ENCODE assay signal across 9 mouse cellular contexts in the genomic region with DNA sequence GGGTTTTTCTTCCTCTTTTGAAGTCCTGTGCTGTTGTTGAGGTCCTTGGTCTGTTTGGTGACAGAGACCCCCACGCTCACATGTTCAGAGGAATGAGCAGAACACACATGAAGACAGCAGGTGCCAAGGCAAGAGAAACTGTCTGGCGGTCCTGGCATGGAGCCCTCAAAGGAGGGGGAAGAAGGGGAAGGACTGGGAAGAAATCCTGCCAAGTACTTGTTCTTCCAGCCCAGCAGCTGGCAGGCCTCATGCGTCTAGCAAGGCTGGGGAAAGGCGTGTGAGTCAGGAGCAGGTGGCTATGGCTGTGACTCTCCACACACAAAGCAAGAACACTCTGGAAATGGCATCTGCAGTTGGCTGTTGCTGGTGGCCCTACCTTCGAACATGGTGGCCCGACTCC. TPM values are rescaled to one million over a fixed set of nuclear protein-coding genes. Genes with fewer than 3 reads are reported as not detected.
DNase-seq lines count a peak whose midpoint lies in the region; ATAC-seq and TF ChIP-seq lines count a peak whose summit lies in the region.
"Had no signal": no experiment of that assay in that cellular context is flagged by ENCODE, and none has a peak within 500 bp of the region (broad histone marks: within the 10 kb centered on the region; RNA-seq: fewer than 3 reads in every experiment).

No protein-coding gene starts in this region.

- H3K27me3 ChIP-seq in kidney, embryonic 15.5 days = no peaks in the 10 kb centered on the region
- no peaks in the 10 kb centered on the region for H3K27me3 ChIP-seq in forebrain, embryonic 15.5 days
- no peaks in the 10 kb centered on the region for H3K27me3 ChIP-seq in thymus, adult 2 months (ENCODE audit: control insufficient read depth, insufficient read depth, low read length)
- H3K27me3 ChIP-seq: heart, embryonic 13.5 days had no signal

- no peak for TF ChIP-seq POLR2A in thymus, adult 2 months (IDR thresholded peaks at IDR 0.05; ENCODE audit: control insufficient read depth, extremely low read depth, insufficient read depth, low read length, poor library complexity)

- H3K4me3 ChIP-seq in kidney, embryonic 15.5 days (replicated peaks) = no peak overlapping the region
- no peak overlapping the region for H3K4me3 ChIP-seq in forebrain, embryonic 15.5 days
- H3K4me3 ChIP-seq in thymus, adult 2 months (ENCODE audit: control insufficient read depth, insufficient read depth, low read length) = no peak overlapping the region
- H3K4me3 ChIP-seq: heart, embryonic 13.5 days had no signal

- no peak overlapping the region for H3K4me2 ChIP-seq in kidney, embryonic 15.5 days
- H3K4me2 ChIP-seq in forebrain, embryonic 15.5 days (replicated peaks) = no peak overlapping the region
- H3K4me2 ChIP-seq: heart, embryonic 13.5 days had no signal

- ATAC-seq in kidney, embryonic 15.5 days (replicated peaks; ENCODE audit: low FRiP score) = no peak
- peak; percentile 91 for ATAC-seq in forebrain, embryonic 15.5 days (replicated peaks)

- DNase-seq in kidney, postnatal 4 days = peak; percentile 64 to 74
- peak; percentile 76 for DNase-seq in heart, postnatal 4 days
- peak; percentile 79 for DNase-seq in lung, postnatal 10 days
- no peak for DNase-seq in embryo, embryonic 10 days (ENCODE audit: low spot score)
- DNase-seq in thymus, adult 2 months = no peak
- no peak for DNase-seq in kidney, adult 18-20 months

- H3K9ac ChIP-seq in kidney, embryonic 15.5 days = no peak overlapping the region
- H3K9ac ChIP-seq in forebrain, embryonic 15.5 days (replicated peaks) = no peak overlapping the region
- H3K9ac ChIP-seq: heart, embryonic 13.5 days had no signal

- no peaks in the 10 kb centered on the region for H3K36me3 ChIP-seq in kidney, embryonic 15.5 days
- H3K36me3 ChIP-seq in forebrain, embryonic 15.5 days = no peaks in the 10 kb centered on the region
- H3K36me3 ChIP-seq in thymus, adult 2 months (ENCODE audit: control insufficient read depth, insufficient read depth, low read length) = no peaks in the 10 kb centered on the region
- H3K36me3 ChIP-seq: heart, embryonic 13.5 days had no signal

- TF ChIP-seq CTCF in thymus, adult 2 months (IDR thresholded peaks at IDR 0.05; ENCODE audit: borderline replicate concordance, control insufficient read depth, extremely low read depth, insufficient read depth, low read length, poor library complexity) = no peak

- WGBS in kidney, embryonic 15.5 days = 68% methylated on average over 6 of the region's 6 CpGs
- WGBS in forebrain, embryonic 15.5 days = 39% methylated on average over 6 of the region's 6 CpGs
- 43% methylated on average over 6 of the region's 6 CpGs for WGBS in thymus, adult 2 months

- no peaks in the 10 kb centered on the region for H3K4me1 ChIP-seq in kidney, embryonic 15.5 days
- H3K4me1 ChIP-seq in forebrain, embryonic 15.5 days = peaks cover 10% of the 10 kb centered on the region
- 0 out of 2 replicates have a peak, but pooled peaks cover 3% of the 10 kb centered on the region for H3K4me1 ChIP-seq in thymus, adult 2 months (replicated peaks; ENCODE audit: control insufficient read depth, insufficient read depth, low read length)
- H3K4me1 ChIP-seq: heart, embryonic 13.5 days had no signal

- no peaks in the 10 kb centered on the region for H3K9me3 ChIP-seq in kidney, embryonic 15.5 days (replicated peaks)
- no peaks in the 10 kb centered on the region for H3K9me3 ChIP-seq in forebrain, embryonic 15.5 days
- H3K9me3 ChIP-seq: heart, embryonic 13.5 days had no signal

- H3K27ac ChIP-seq in kidney, embryonic 15.5 days = no peak overlapping the region
- peak overlapping the region; percentile 29; the same call in 1 of the 2 replicates for H3K27ac ChIP-seq in forebrain, embryonic 15.5 days (replicated peaks)
- no peak overlapping the region for H3K27ac ChIP-seq in thymus, adult 2 months (ENCODE audit: control insufficient read depth, insufficient read depth, low read length)
- H3K27ac ChIP-seq: heart, embryonic 13.5 days had no signal

RNA-seq across cellular contexts. Expression of a gene that starts 12.3 kb away (rescaled TPM):
- polyA plus RNA-seq in kidney, embryonic 15.5 days (2015; fragmentation: Nextera tagmentation; extraction: Ambion mirVana) = 1.2 TPM in 2 replicates
- polyA plus RNA-seq in forebrain, embryonic 15.5 days (2015; fragmentation: Nextera tagmentation; extraction: Ambion mirVana) = 0.80 and 0.91 TPM in 2 replicates
- under 1 TPM in 1 of 2 experiments, not detected in 1; 0.27 TPM for total RNA-seq in heart, postnatal 4 days (2021)
- 0.69 and 1.0 TPM in 2 replicates for polyA plus RNA-seq in thymus, adult 2 months (2012; rRNA removed)

RNA-seq across cellular contexts. Expression of a gene that starts 13.7 kb away (rescaled TPM):
- polyA plus RNA-seq in kidney, embryonic 15.5 days (2015; fragmentation: Nextera tagmentation; extraction: Ambion mirVana) = 4.6 and 7.4 TPM in 2 replicates
- 3.5 and 3.7 TPM in 2 replicates for polyA plus RNA-seq in forebrain, embryonic 15.5 days (2015; fragmentation: Nextera tagmentation; extraction: Ambion mirVana)
- total RNA-seq in heart, postnatal 4 days (2021) = 1 to 10 TPM; 1.6 to 1.9 TPM
- 3.6 and 3.7 TPM in 2 replicates for polyA plus RNA-seq in thymus, adult 2 months (2012; rRNA removed)

RNA-seq across cellular contexts. Expression of a gene that starts 29.1 kb away (rescaled TPM):
- 16.3 and 20.1 TPM in 2 replicates for polyA plus RNA-seq in kidney, embryonic 15.5 days (2015; fragmentation: Nextera tagmentation; extraction: Ambion mirVana)
- polyA plus RNA-seq in forebrain, embryonic 15.5 days (2015; fragmentation: Nextera tagmentation; extraction: Ambion mirVana) = 19.2 and 19.8 TPM in 2 replicates
- total RNA-seq in heart, postnatal 4 days (2021) = 1 to 10 TPM; 3.2 to 4.5 TPM
- polyA plus RNA-seq in thymus, adult 2 months (2012; rRNA removed) = 40.5 and 42.1 TPM in 2 replicates

RNA-seq across cellular contexts. Expression of a gene that starts 29.2 kb away (rescaled TPM):
- 116 and 120 TPM in 2 replicates for polyA plus RNA-seq in kidney, embryonic 15.5 days (2015; fragmentation: Nextera tagmentation; extraction: Ambion mirVana)
- polyA plus RNA-seq in forebrain, embryonic 15.5 days (2015; fragmentation: Nextera tagmentation; extraction: Ambion mirVana) = 86.4 and 96.1 TPM in 2 replicates
- 10 to 100 TPM; 15.6 to 16.7 TPM for total RNA-seq in heart, postnatal 4 days (2021)
- polyA plus RNA-seq in thymus, adult 2 months (2012; rRNA removed) = 24.7 and 32.9 TPM in 2 replicates

RNA-seq across cellular contexts. Expression of a gene that starts 53.6 kb away (rescaled TPM):
- 6.4 and 6.7 TPM in 2 replicates for polyA plus RNA-seq in kidney, embryonic 15.5 days (2015; fragmentation: Nextera tagmentation; extraction: Ambion mirVana)
- polyA plus RNA-seq in forebrain, embryonic 15.5 days (2015; fragmentation: Nextera tagmentation; extraction: Ambion mirVana) = 51.8 and 54.4 TPM in 2 replicates
- total RNA-seq in heart, postnatal 4 days (2021) = 10 to 100 TPM in 1 of 2 experiments, 1 to 10 TPM in 1; 10.0 to 13.8 TPM
- 6.9 and 8.9 TPM in 2 replicates for polyA plus RNA-seq in thymus, adult 2 months (2012; rRNA removed)

Comparison
In these comparisons a context has a peak if more than half of its experiments do, and no peak if none do; other contexts are left out.
1. DNase-seq: peak in kidney, postnatal 4 days (2 of 2), heart, postnatal 4 days (single experiment) and lung, postnatal 10 days (single experiment); none in embryo, embryonic 10 days (single experiment), thymus, adult 2 months (single experiment) and kidney, adult 18-20 months (single experiment).